Mouse (Mus musculus): ENCODE results near the gene Klra6. TPM values are rescaled to one million over a fixed set of nuclear protein-coding genes. Genes with fewer than 3 reads are reported as not detected.
"Not testable (repeated sequence)": the region's sequence is repeated elsewhere in the genome, so short reads cannot be mapped to it uniquely, and the experiment has no call there.

The Klra6 gene
- not detected in 2 replicates for polyA plus RNA-seq (2012; rRNA removed)

- Histone ChIP-seq H3K4me1 (ENCODE audit: control insufficient read depth, insufficient read depth, insufficient read length, low read length) (no peaks in the 10 kb centered on the region), H3K27me3 (ENCODE audit: control insufficient read depth, insufficient read depth, low read length) (no peaks in the 10 kb centered on the region), H3K27ac (ENCODE audit: insufficient read depth, low read depth, low read length) (no peak within 1 kb of the TSS), H3K36me3 (ENCODE audit: control insufficient read depth, insufficient read depth, low read length) (no peaks in the 10 kb centered on the region), H3K4me3 (ENCODE audit: low read depth, low read length) (no peak within 1 kb of the TSS)
- TF ChIP-seq POLR2A (IDR thresholded peaks at IDR 0.05; ENCODE audit: low read depth, low read length) = no peak
- no peak for TF ChIP-seq CTCF (IDR thresholded peaks at IDR 0.05; ENCODE audit: extremely low read depth, insufficient read length, insufficient replicate concordance, low read depth, low read length)
- 67% methylated on average over 4 of the region's 4 CpGs for WGBS
Observed at GRCm38 (mm10) chr6:130026854-130027253, at the start of gene Klra6. Gene Klra6 (minus strand): TSS chr6:130026954.

GRCm38 (mm10) chr6:130067171-130067570 lies 40.4 kb upstream of the Klra6 start, which contains the start of gene Klra4:
Gene Klra4 (minus strand): TSS chr6:130067271.
- not testable (repeated sequence) for H3K27ac ChIP-seq (ENCODE audit: insufficient read depth, low read depth, low read length); H3K4me3 ChIP-seq (ENCODE audit: low read depth, low read length); H3K4me1 ChIP-seq (ENCODE audit: control insufficient read depth, insufficient read depth, insufficient read length, low read length); H3K36me3 ChIP-seq (ENCODE audit: control insufficient read depth, insufficient read depth, low read length); H3K27me3 ChIP-seq (ENCODE audit: control insufficient read depth, insufficient read depth, low read length)
- 69% methylated on average over 1 of the region's 1 CpGs for WGBS

GRCm38 (mm10) chr6:130065196-130065595 lies 38.4 kb upstream of the Klra6 start:
- Histone ChIP-seq H3K27ac (ENCODE audit: insufficient read depth, low read depth, low read length) (no peak overlapping the region), H3K4me1 (ENCODE audit: control insufficient read depth, insufficient read depth, insufficient read length, low read length) (no peaks in the 10 kb centered on the region), H3K4me3 (ENCODE audit: low read depth, low read length) (no peak overlapping the region), H3K36me3 (ENCODE audit: control insufficient read depth, insufficient read depth, low read length) (no peaks in the 10 kb centered on the region), H3K27me3 (ENCODE audit: control insufficient read depth, insufficient read depth, low read length) (no peaks in the 10 kb centered on the region)
- TF ChIP-seq CTCF (IDR thresholded peaks at IDR 0.05; ENCODE audit: extremely low read depth, insufficient read length, insufficient replicate concordance, low read depth, low read length) (no peak), POLR2A (IDR thresholded peaks at IDR 0.05; ENCODE audit: low read depth, low read length) (no peak)
- WGBS = 66% methylated on average over 5 of the region's 5 CpGs

- H3K4me3 ChIP-seq (ENCODE audit: low read depth, low read length); H3K4me1 ChIP-seq (ENCODE audit: control insufficient read depth, insufficient read depth, insufficient read length, low read length); H3K36me3 ChIP-seq (ENCODE audit: control insufficient read depth, insufficient read depth, low read length); H3K27ac ChIP-seq (ENCODE audit: insufficient read depth, low read depth, low read length); H3K27me3 ChIP-seq (ENCODE audit: control insufficient read depth, insufficient read depth, low read length): not testable (repeated sequence)
- WGBS = 46% methylated on average over 4 of the region's 4 CpGs
Observed at GRCm38 (mm10) chr6:130035146-130035545, 8.4 kb upstream of the Klra6 start.

- not testable (repeated sequence) for H3K4me3 ChIP-seq (ENCODE audit: low read depth, low read length); H3K27ac ChIP-seq (ENCODE audit: insufficient read depth, low read depth, low read length); H3K36me3 ChIP-seq (ENCODE audit: control insufficient read depth, insufficient read depth, low read length); H3K27me3 ChIP-seq (ENCODE audit: control insufficient read depth, insufficient read depth, low read length); H3K4me1 ChIP-seq (ENCODE audit: control insufficient read depth, insufficient read depth, insufficient read length, low read length)
Observed at GRCm38 (mm10) chr6:130031493-130032089, 4.8 kb upstream of the Klra6 start.

Other genes starting within 250 kb of the Klra6 start
- not detected in 2 replicates for gene Gm156, start 242.7 kb downstream of the Klra6 start, polyA plus RNA-seq (2012; rRNA removed)
- not detected in 2 replicates for gene Gm17631, start 164.3 kb downstream of the Klra6 start, polyA plus RNA-seq (2012; rRNA removed)
- gene Klra17, start 150.3 kb downstream of the Klra6 start, polyA plus RNA-seq (2012; rRNA removed) = 0.10 and 0.15 TPM in 2 replicates
- gene Klra5, start 109.3 kb downstream of the Klra6 start, polyA plus RNA-seq (2012; rRNA removed) = not detected in 2 replicates
- gene Klra4, start 40.3 kb upstream of the Klra6 start, polyA plus RNA-seq (2012; rRNA removed) = not detected in 2 replicates
- gene Klra8, start 102.9 kb upstream of the Klra6 start, polyA plus RNA-seq (2012; rRNA removed) = not detected in 2 replicates
- gene Klra9, start 166.2 kb upstream of the Klra6 start, polyA plus RNA-seq (2012; rRNA removed) = not detected in 2 replicates
- gene Klra7, start 206.4 kb upstream of the Klra6 start, polyA plus RNA-seq (2012; rRNA removed) = not detected in 2 replicates